Mouse (Mus musculus): ENCODE measurements at regions not wholly inside any gene's neighbourhood (a gene's known extent, or its start where the extent isn't known, plus 50 kb on each side); places are given as distances from the start of the nearest gene placed in this dataset.

- TF ChIP-seq GATA1 (IDR thresholded peaks at IDR 0.05; ENCODE audit: borderline replicate concordance, low read length), result no peak
- no peak for TF ChIP-seq FLI1 (IDR thresholded peaks at IDR 0.05; ENCODE audit: low read length)
Observed at GRCm38 (mm10) chr2:19119871-19120270, 79.2 kb upstream of the Armc3 start.
